Mouse (Mus musculus): ENCODE data around the gene Copb1. TPM values are rescaled to one million over a fixed set of nuclear protein-coding genes. Genes with fewer than 3 reads are reported as not detected.
A peak's percentile ranks its signal among the peaks of the same experiment; 100 is the strongest.
"Not testable (repeated sequence)": the region's sequence is repeated elsewhere in the genome, so short reads cannot be mapped to it uniquely, and the experiment has no call there.

The Copb1 gene
- total and polyA plus RNA-seq, 2 experiments from 2014 or later = 52.9 to 54.1 TPM

- 63% methylated on average over 9 of the region's 9 CpGs for WGBS
- TF ChIP-seq CTCF (IDR thresholded peaks at IDR 0.05; ENCODE audit: low read depth) (no peak), EP300 (IDR thresholded peaks at IDR 0.05; ENCODE audit: low read depth) (no peak)
- no peaks in the 10 kb centered on the region for H3K27me3 ChIP-seq (ENCODE audit: control insufficient read depth, insufficient read depth, low read length)
Observed at GRCm38 (mm10) chr7:114203491-114204359, 50.8 kb downstream of the Copb1 start.

DNA sequence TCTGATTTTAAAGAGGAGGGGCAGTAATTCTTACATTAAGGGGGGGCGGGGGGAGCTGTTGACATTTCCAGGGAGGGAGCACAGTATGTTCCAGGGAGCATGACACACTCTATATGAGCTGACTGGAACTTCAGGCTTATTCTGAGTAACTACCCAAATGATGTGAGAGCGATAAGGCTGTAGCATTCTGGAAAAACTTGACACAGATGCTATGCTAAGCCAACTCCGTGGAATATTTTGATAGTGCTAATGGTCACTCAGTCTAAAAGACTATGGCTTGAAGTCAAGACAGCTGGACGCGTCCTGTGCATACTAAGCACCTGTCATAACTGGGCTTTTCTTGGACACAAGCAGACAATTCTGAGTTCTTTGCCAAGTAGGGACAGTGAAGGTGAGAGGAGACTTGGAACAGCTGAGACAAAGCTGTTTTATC, 51.5 kb downstream of the Copb1 start:
- Histone ChIP-seq H3K9ac (replicated peaks; ENCODE audit: low read depth, low read length) (no peak overlapping the region), H3K36me3 (replicated peaks; ENCODE audit: control insufficient read depth, insufficient read depth, low read length) (no peaks in the 10 kb centered on the region), H3K27ac (ENCODE audit: low read depth) (0 out of 2 replicates have a peak overlapping the region, but pooled peaks have one; percentile 30), H3K4me2 (ENCODE audit: low read depth, low read length) (no peak overlapping the region), H3K27me3 (ENCODE audit: control insufficient read depth, insufficient read depth, low read length) (no peaks in the 10 kb centered on the region), H3K4me1 (ENCODE audit: control insufficient read depth, insufficient read depth) (peaks cover 42% of the 10 kb centered on the region), H3K4me3 (ENCODE audit: low read depth, low read length) (no peak overlapping the region), H3K9me3 (replicated peaks; ENCODE audit: control insufficient read depth, low read length) (no peaks in the 10 kb centered on the region)
- ATAC-seq (ENCODE audit: insufficient read depth, low read depth) (no peak), DNase-seq (ENCODE audit: low spot score) (no peak)
- WGBS = 35% methylated on average over 5 of the region's 5 CpGs
- TF ChIP-seq EP300 (IDR thresholded peaks at IDR 0.05; ENCODE audit: low read depth) (no peak), CTCF (IDR thresholded peaks at IDR 0.05; ENCODE audit: low read depth) (no peak)

More at GRCm38 (mm10) chr7:114203491-114204359, 50.8 kb downstream of the Copb1 start:
- DNase-seq (ENCODE audit: low spot score) (no peak), ATAC-seq (ENCODE audit: insufficient read depth, low read depth) (no peak)
- no peaks in the 10 kb centered on the region for H3K36me3 ChIP-seq (replicated peaks; ENCODE audit: control insufficient read depth, insufficient read depth, low read length)
- H3K9me3 ChIP-seq (replicated peaks; ENCODE audit: control insufficient read depth, low read length) = no peaks in the 10 kb centered on the region
- 0 out of 2 replicates have a peak overlapping the region, but pooled peaks have one; percentile 30 for H3K27ac ChIP-seq (ENCODE audit: low read depth)
- peaks cover 35% of the 10 kb centered on the region for H3K4me1 ChIP-seq (ENCODE audit: control insufficient read depth, insufficient read depth)
- H3K4me3 ChIP-seq (ENCODE audit: low read depth, low read length) = no peak overlapping the region
- no peak overlapping the region for H3K9ac ChIP-seq (replicated peaks; ENCODE audit: low read depth, low read length)
- no peak overlapping the region for H3K4me2 ChIP-seq (ENCODE audit: low read depth, low read length)

DNA sequence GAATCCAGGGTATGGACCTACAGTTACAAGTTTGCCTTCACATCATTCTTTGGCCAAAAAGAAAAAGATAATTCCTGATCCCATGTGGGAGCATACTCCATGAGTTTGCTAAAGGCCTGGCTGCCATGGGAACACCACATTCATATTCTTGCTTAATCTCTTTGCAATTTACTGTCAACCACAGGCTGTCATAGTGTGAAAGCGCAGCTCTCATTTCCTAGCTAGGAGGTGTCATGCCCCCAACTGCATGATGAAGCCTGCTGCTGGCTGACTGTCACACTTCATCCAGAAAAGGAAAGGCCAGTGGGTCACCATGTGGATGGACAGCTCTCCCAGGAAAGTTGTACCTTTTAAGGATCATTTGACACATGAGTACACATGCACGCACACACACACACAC, 53.9 kb downstream of the Copb1 start:
- no peak overlapping the region for H3K4me3 ChIP-seq (ENCODE audit: low read depth, low read length)
- H3K27ac ChIP-seq (ENCODE audit: low read depth) = peak overlapping the region; percentile 74
- H3K9me3 ChIP-seq (replicated peaks; ENCODE audit: control insufficient read depth, low read length) = no peaks in the 10 kb centered on the region
- H3K4me2 ChIP-seq (ENCODE audit: low read depth, low read length) = no peak overlapping the region
- no peaks in the 10 kb centered on the region for H3K36me3 ChIP-seq (replicated peaks; ENCODE audit: control insufficient read depth, insufficient read depth, low read length)
- no peak overlapping the region for H3K9ac ChIP-seq (replicated peaks; ENCODE audit: low read depth, low read length)
- no peaks in the 10 kb centered on the region for H3K27me3 ChIP-seq (ENCODE audit: control insufficient read depth, insufficient read depth, low read length)
- TF ChIP-seq EP300 (IDR thresholded peaks at IDR 0.05; ENCODE audit: low read depth) (no peak), CTCF (IDR thresholded peaks at IDR 0.05; ENCODE audit: low read depth) (no peak)
- ATAC-seq (ENCODE audit: insufficient read depth, low read depth) = 0 out of 2 replicates have a peak, but pooled peaks have one; percentile 10
- peaks cover 42% of the 10 kb centered on the region for H3K4me1 ChIP-seq (ENCODE audit: control insufficient read depth, insufficient read depth)
- WGBS = 58% methylated on average over 2 of the region's 2 CpGs
- DNase-seq (ENCODE audit: low spot score) = no peak

DNA sequence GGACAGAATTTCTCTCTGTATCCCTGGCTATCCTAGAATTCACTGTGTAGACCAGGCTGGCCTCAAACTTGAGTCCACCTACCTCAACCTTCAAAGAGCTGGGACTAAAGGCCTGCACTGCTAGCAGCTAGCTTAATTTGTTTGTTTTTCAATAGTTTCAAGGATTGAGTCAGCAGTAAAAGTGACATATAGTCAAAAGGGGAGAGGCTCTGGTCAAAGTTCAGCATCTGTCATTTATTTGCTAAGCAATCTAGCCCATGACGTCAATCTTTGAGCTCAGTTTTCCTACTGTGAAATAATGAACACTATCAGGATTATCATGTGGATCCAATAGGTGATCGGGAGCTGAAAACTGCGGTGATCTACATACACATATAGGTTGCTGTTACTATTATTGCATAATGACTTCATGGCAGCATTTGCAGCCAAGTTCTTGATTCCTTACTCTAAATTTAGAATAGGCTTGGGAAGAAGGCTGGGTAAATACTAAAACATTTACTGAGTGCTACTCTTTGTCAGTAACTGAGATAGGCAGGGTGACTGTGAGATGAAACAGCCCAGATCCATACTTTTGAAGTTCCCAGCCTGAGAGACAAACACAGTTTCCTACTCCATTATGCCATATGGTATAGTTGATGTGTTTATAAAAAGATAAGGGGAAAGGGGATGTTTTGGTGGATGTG, 54.9 kb downstream of the Copb1 start:
- H3K27me3 ChIP-seq (ENCODE audit: control insufficient read depth, insufficient read depth, low read length) = no peaks in the 10 kb centered on the region
- H3K9me3 ChIP-seq (replicated peaks; ENCODE audit: control insufficient read depth, low read length) = no peaks in the 10 kb centered on the region
- WGBS = 14% methylated on average over 3 of the region's 3 CpGs
- H3K9ac ChIP-seq (replicated peaks; ENCODE audit: low read depth, low read length) = no peak overlapping the region
- no peaks in the 10 kb centered on the region for H3K36me3 ChIP-seq (replicated peaks; ENCODE audit: control insufficient read depth, insufficient read depth, low read length)
- peak; percentile 71 for DNase-seq (ENCODE audit: low spot score)
- peaks cover 42% of the 10 kb centered on the region for H3K4me1 ChIP-seq (ENCODE audit: control insufficient read depth, insufficient read depth)
- peak; percentile 77; the same call in 1 of the 2 replicates for ATAC-seq (ENCODE audit: insufficient read depth, low read depth)
- H3K27ac ChIP-seq (ENCODE audit: low read depth) = peak overlapping the region; percentile 74
- H3K4me3 ChIP-seq (ENCODE audit: low read depth, low read length) = no peak overlapping the region
- H3K4me2 ChIP-seq (ENCODE audit: low read depth, low read length) = no peak overlapping the region
- no peak for TF ChIP-seq CTCF (IDR thresholded peaks at IDR 0.05; ENCODE audit: low read depth)

DNA sequence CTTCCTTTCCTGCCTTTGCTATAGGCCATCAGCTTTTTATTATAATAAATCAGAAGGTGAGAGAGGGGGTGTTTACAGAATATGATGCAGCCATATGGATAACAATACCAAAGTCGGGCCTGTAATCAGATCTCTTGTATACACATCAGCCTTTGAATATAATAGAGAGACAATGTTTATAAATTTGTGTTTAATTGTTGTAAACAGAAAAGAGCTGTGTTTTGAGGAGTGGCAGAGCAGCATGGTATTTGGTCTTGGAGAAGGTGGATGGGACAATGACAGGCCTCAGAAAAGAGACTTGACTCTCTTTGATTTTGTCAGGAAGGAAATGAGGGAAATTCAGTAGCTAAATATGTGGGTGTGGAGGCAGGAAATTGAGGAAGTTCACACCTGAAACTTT, 56.3 kb downstream of the Copb1 start:
- 78% methylated on average over 1 of the region's 1 CpGs for WGBS
- no peak overlapping the region for H3K27ac ChIP-seq (ENCODE audit: low read depth)
- H3K4me1 ChIP-seq (ENCODE audit: control insufficient read depth, insufficient read depth) = peaks cover 39% of the 10 kb centered on the region
- H3K36me3 ChIP-seq (replicated peaks; ENCODE audit: control insufficient read depth, insufficient read depth, low read length) = no peaks in the 10 kb centered on the region
- H3K4me3 ChIP-seq (ENCODE audit: low read depth, low read length) = no peak overlapping the region
- no peak overlapping the region for H3K9ac ChIP-seq (replicated peaks; ENCODE audit: low read depth, low read length)
- no peak for TF ChIP-seq EP300 (IDR thresholded peaks at IDR 0.05; ENCODE audit: low read depth)
- TF ChIP-seq CTCF (IDR thresholded peaks at IDR 0.05; ENCODE audit: low read depth) = no peak
- DNase-seq (ENCODE audit: low spot score) (no peak), ATAC-seq (ENCODE audit: insufficient read depth, low read depth) (no peak)
- no peaks in the 10 kb centered on the region for H3K27me3 ChIP-seq (ENCODE audit: control insufficient read depth, insufficient read depth, low read length)
- H3K4me2 ChIP-seq (ENCODE audit: low read depth, low read length) = no peak overlapping the region
- H3K9me3 ChIP-seq (replicated peaks; ENCODE audit: control insufficient read depth, low read length) = no peaks in the 10 kb centered on the region

- 87% methylated on average over 2 of the region's 2 CpGs for WGBS
Observed at GRCm38 (mm10) chr7:114196588-114196987, 57.9 kb downstream of the Copb1 start.

DNA sequence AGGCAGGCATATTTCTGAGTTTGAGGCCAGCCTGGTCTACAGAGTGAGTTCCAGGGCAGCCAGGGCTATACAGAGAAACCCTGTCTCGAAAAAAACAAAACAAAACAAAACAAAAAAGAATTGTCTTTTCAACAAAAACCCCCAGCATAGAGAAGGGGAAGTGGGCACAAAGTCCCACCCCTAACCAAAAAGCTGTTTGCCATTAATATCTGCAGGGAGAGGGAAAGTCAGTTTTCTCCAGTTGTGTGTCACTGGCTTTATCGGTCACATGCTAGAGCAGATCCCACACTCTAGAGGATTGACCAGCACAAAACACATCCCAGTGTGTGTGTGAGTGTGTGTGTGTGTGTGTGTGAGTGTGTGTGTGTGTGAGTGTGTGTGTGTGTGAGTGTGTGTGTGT, 59.7 kb downstream of the Copb1 start:
- not testable (repeated sequence) for ATAC-seq (ENCODE audit: insufficient read depth, low read depth)

More at GRCm38 (mm10) chr7:114196588-114196987, 57.9 kb downstream of the Copb1 start:
- not testable (repeated sequence) for ATAC-seq (ENCODE audit: insufficient read depth, low read depth); H3K27ac ChIP-seq (ENCODE audit: low read depth); H3K27me3 ChIP-seq (ENCODE audit: control insufficient read depth, insufficient read depth, low read length); H3K9me3 ChIP-seq (replicated peaks; ENCODE audit: control insufficient read depth, low read length); H3K9ac ChIP-seq (replicated peaks; ENCODE audit: low read depth, low read length); DNase-seq (ENCODE audit: low spot score); H3K36me3 ChIP-seq (replicated peaks; ENCODE audit: control insufficient read depth, insufficient read depth, low read length); H3K4me2 ChIP-seq (ENCODE audit: low read depth, low read length); H3K4me3 ChIP-seq (ENCODE audit: low read depth, low read length)
- peaks cover 27% of the 10 kb centered on the region for H3K4me1 ChIP-seq (ENCODE audit: control insufficient read depth, insufficient read depth)

More for the DNA sequence above, 59.7 kb downstream of the Copb1 start:
- H3K4me1 ChIP-seq (ENCODE audit: control insufficient read depth, insufficient read depth) = peaks cover 16% of the 10 kb centered on the region
- H3K27me3 ChIP-seq (ENCODE audit: control insufficient read depth, insufficient read depth, low read length); H3K36me3 ChIP-seq (replicated peaks; ENCODE audit: control insufficient read depth, insufficient read depth, low read length); H3K27ac ChIP-seq (ENCODE audit: low read depth); H3K9me3 ChIP-seq (replicated peaks; ENCODE audit: control insufficient read depth, low read length); H3K4me3 ChIP-seq (ENCODE audit: low read depth, low read length); H3K9ac ChIP-seq (replicated peaks; ENCODE audit: low read depth, low read length); H3K4me2 ChIP-seq (ENCODE audit: low read depth, low read length); DNase-seq (ENCODE audit: low spot score): not testable (repeated sequence)
- 76% methylated on average over 2 of the region's 2 CpGs for WGBS
